Mouse (Mus musculus): ENCODE results near the gene Cd300c2.
"Not testable (repeated sequence)": the region's sequence is repeated elsewhere in the genome, so short reads cannot be mapped to it uniquely, and the experiment has no call there.

The Cd300c2 gene

DNA sequence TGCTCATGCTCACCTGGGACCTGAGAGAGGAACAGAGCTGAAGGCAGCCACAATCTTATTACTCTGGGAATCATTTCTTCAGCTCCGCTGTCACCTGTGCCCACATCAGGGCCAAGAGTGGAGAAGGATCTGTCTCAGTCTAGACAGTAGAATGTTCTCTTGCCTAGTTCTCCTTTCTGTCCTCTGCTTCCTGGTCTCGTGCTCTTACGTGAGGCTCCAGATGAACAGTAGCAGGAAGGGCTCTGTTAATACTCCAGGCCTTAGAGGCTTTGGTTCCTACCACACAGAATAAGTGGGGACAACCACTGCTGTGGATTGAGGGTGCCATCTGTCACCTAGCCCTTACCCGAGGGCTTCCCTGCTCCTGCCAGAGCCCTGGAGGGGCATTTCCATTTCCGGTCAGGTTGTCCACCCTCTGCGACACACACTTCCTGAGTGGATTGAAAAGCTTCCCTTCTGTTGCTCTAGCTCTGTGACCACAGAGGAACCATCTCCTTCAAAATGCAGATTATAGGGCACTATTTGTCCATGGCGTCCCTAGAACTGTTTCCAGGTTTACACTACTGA is at the start of gene Cd300c2:
Gene Cd300c2 (minus strand): TSS at position 407 of the 567 bp plus-strand sequence.
- DNase-seq = no peak

DNA sequence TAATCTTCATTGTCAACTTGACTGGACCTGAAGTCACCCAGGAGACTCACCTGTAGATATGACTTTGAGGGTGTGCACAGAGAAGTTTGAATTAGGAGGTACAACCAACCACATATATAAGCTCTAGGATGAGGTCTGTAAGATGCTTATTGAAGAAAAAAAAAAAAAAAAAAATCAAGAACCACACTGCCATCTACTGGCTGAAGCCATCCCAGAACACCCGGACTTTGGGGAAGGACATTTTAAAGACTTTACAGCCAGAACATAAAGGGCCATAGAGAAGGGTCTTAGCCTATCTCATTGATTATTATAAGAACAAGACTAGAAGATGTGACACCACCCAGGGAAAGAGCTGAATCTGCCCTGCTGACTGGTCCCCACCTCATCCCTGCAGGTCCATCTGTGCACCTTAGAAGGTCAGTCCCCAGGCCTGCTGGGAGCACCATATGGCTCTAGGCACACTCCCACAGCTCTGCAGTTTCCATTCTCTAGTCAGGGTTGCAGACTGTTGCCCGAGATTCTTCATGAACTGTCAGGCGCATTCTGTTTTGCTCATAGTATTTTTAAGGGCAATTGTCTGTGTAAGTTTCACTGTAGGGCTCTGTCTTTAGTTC is 47.7 kb upstream of the Cd300c2 start:
- DNase-seq = peak; percentile 17

DNA sequence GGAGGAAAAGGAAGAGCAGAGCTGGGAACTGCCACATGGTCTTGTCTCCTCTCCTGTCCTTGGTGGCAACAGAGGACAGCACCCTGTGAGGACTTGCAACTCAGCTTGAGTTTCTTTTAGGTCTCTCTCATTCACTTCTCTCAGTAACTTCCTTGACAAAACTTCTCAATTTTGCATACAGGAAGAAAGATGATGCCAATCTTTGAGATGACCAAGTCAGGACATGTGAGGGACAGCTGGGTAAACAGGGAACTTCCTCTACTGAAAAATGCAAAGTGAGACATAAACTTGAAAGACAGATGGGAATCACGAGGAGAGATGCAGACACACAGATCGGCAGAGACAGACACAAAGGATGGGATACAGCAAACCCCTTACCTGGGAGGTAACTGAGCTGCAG is 46.6 kb upstream of the Cd300c2 start, which contains the start of gene Cd300ld3:
Gene Cd300ld3 (minus strand): TSS at position 151 of the 400 bp plus-strand sequence.
- no peak for DNase-seq

DNA sequence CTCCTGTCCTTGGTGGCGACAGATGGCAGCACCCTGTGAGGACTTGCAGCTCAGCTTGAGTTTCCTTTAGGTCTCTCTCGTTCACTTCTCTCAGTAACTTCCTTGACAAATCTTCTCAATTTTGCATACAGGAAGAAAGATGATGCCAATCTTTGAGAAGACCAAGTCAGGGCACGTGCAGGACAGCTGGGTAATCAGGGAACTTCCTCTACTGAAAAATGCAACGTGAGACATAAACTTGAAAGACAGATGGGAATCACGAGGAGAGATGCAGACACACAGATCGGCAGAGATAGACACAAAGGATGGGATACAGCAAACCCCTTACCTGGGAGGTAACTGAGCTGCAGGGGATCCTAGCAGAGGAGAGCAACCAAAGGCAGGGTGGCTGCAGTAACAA is 36.0 kb upstream of the Cd300c2 start, which contains the start of gene Cd300ld5:
Gene Cd300ld5 (minus strand): TSS at position 101 of the 400 bp plus-strand sequence.
- not testable (repeated sequence) for DNase-seq

DNA sequence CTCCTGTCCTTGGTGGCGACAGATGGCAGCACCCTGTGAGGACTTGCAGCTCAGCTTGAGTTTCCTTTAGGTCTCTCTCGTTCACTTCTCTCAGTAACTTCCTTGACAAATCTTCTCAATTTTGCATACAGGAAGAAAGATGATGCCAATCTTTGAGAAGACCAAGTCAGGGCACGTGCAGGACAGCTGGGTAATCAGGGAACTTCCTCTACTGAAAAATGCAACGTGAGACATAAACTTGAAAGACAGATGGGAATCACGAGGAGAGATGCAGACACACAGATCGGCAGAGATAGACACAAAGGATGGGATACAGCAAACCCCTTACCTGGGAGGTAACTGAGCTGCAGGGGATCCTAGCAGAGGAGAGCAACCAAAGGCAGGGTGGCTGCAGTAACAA is 25.2 kb upstream of the Cd300c2 start, which contains the start of gene Cd300ld4:
Gene Cd300ld4 (minus strand): TSS at position 101 of the 400 bp plus-strand sequence.
- not testable (repeated sequence) for DNase-seq

DNA sequence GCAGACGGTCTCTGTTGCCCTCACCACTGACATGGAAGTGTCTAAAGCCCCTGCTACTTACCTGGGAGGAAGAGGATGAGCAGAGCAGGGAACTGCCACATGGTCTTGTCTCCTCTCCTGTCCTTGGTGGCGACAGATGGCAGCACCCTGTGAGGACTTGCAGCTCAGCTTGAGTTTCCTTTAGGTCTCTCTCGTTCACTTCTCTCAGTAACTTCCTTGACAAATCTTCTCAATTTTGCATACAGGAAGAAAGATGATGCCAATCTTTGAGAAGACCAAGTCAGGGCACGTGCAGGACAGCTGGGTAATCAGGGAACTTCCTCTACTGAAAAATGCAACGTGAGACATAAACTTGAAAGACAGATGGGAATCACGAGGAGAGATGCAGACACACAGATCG is 14.4 kb upstream of the Cd300c2 start, which contains the start of gene Cd300ld2:
Gene Cd300ld2 (minus strand): TSS at position 101 of the 400 bp plus-strand sequence.
- DNase-seq = not testable (repeated sequence)

DNA sequence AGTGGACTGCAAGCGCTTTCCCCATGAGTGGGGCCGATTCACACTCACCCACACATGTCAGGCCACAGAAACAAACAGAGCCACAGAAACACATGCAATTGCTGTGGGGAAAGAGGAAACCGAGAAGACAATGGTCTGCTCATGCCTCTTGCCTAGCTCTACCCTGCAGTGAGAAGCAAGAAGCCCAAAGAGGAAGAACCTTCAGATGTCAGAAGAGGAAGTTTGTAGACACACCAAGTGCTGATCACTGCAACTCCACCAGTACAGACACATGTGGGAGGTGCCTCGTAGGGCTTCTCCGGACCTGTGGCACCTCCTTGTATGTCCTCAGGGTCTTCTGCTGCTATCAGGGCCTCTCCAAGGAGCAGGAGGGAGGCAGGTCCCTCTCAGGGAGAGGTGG is 2.4 kb upstream of the Cd300c2 start:
- no peak for DNase-seq

DNA sequence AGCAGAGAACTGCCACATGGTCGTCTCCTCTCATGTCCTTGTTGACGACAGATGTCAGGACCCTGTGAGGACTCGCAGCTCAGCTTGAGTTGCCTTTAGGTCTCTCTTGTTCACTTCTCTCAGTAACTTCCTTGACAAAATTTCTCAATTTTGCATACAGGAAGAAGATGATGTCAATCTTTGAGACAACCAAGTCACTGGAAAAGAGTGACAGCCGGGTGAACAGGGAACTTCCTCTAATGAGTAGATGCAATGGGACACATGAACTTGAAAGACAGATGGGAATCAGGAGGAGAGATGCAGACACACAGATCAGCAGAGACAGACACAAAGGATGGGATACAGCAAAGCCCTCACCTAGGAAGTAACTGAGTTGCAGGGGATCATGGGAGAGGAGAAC is 11.9 kb downstream of the Cd300c2 start, which contains the start of gene Cd300ld:
Gene Cd300ld (minus strand): TSS at position 130 of the 400 bp plus-strand sequence.
- DNase-seq = no peak

DNA sequence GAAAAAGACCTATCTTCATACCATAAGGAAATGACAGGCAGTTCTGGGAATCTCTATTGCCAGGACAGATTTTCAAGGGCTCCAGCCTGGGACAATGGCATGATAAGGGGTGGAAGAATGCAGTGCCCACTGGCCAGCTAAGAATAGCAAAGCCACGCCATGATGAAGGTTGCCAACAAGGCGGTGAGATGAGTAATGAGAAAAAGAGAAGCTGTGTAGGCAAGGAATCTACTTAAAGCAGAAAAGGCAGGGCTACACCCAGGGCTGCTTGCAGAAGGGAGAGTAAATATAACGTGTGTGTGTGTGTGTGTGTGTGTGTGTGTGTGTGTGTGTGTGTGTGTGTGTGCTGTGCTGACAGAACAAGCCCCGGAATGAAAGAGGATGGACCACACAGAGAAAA is 19.8 kb downstream of the Cd300c2 start:
- DNase-seq = no peak

DNA sequence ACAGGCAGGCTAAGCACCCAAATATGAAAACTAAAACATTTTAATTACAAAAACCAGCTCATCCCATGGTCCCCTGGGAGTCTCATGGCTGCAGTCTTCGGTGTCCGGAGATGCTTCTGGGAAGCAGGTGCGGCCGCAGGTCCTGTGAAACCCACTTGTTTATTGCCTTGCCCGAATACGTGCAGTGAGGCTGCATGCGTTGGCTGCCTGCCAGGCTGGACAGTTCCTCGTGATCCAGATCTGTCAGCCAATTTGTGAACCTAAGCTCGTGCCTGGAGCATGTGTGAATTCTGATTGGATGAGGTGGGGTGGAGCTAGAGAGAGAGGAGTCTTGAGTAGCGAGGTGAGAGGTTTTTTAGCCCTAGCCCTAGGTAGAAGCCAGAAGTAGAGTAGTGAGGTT is 29.0 kb downstream of the Cd300c2 start:
- no peak for DNase-seq

DNA sequence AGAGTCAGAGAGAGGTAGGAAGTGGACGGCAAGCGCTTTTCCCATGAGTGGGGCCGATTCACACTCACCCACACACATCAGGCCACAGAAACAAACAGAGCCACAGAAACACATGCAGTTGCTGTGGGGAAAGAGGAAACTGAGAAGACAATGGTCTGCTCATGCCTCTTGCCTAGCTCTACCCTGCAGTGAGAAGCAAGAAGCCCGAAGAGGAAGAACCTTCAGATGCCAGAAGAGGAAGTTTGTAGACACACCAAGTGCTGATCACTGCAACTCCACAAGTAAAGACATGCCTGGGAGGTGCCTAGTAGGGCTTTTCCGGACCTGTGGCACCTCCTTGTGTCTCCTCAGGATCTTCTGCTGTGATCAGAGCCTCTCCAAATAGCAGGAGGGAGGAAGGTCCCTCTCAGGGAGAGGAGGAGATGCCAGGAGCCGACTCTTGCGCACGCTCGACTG is 32.9 kb downstream of the Cd300c2 start, which contains the start of gene Cd300c:
Gene Cd300c (minus strand): TSS at position 406 of the 456 bp plus-strand sequence.
- DNase-seq = no peak

DNA sequence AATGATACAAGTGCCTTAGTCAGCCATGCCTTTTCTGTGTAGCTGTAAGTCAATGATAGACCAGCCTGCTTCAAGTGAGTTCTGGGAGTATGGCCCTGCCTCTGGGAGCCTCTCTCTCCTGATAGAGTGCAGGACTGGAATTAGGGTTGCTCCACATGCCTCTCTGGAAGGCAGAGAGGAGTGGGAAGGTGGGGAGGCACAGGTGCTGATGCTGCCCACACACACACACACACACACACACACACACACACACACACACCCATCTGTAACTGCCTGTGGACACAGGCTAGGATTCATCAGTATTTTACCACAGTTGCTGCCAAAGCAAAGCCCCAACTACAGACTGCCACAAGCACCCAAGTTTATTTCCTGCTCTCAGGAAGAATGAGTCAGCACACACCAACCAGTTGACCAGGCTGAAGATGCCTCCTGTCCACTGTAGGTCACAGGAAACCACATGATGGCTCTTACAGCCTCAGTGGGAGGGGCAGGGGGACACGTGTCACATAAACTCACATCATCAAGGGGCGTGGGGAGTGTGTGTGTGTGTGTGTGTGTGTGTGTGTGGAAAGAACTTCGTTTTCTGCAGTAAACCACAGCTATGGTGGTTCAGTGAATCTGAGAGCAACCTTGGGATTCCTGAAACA is 36.4 kb downstream of the Cd300c2 start:
- no peak for DNase-seq

DNA sequence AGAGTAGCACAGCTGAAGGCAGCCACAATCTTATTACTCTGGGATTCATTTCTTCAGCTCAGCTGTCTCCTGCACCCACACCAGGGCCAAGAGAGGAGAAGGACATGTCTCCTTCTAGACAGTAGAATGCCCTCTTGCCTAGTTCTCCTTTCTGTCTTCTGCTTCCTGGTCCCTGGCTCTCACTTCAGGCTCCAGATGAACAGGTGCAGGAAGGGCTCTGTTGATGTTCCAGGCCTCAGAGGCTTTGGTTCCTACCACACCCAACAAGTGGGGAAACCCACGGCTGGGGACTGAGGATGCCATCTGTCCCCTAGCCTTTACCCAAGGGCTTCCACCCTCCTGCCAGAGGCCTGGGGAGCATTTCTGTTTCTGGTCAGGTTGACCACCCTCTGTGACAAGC is 41.3 kb downstream of the Cd300c2 start:
- DNase-seq = no peak
